Mouse (Mus musculus) cerebellum, postnatal 36 days (tissue): ENCODE results near the gene St5.

Experiments used
- DNase-seq, 2 experiments: peaks; one replicate each; pipeline ENCODE4 v3.0.0; 2021 to 2022; ENCODE audit warnings: mixed read lengths in 2 of 2

Gene St5

GRCm38 (mm10) chr7:109562676-109563075 lies 140.7 kb downstream of the St5 start:
- no peak for DNase-seq

- no peak for DNase-seq
These were observed 141.2 kb downstream of the St5 start for GRCm38 (mm10) chr7:109562154-109562599.

GRCm38 (mm10) chr7:109561466-109562153 lies 141.8 kb downstream of the St5 start:
- no peak for DNase-seq

GRCm38 (mm10) chr7:109559536-109559935 lies 143.9 kb downstream of the St5 start:
- DNase-seq: peak; percentile 40 to 42

GRCm38 (mm10) chr7:109546726-109547125 lies 156.7 kb downstream of the St5 start:
- DNase-seq: no peak

GRCm38 (mm10) chr7:109546186-109546585 lies 157.2 kb downstream of the St5 start:
- DNase-seq: no peak

GRCm38 (mm10) chr7:109545255-109545993 lies 158.0 kb downstream of the St5 start:
- no peak for DNase-seq

GRCm38 (mm10) chr7:109544792-109545191 lies 158.6 kb downstream of the St5 start:
- DNase-seq: no peak

GRCm38 (mm10) chr7:109542364-109542628 lies 161.1 kb downstream of the St5 start:
- no peak for DNase-seq

- DNase-seq: no peak
These were observed 161.6 kb downstream of the St5 start for GRCm38 (mm10) chr7:109541609-109542363.

- DNase-seq: no peak
These were observed 162.5 kb downstream of the St5 start for GRCm38 (mm10) chr7:109540902-109541301.

- peak; percentile 65 to 74 for DNase-seq
These were observed 166.9 kb downstream of the St5 start for GRCm38 (mm10) chr7:109536451-109536946.

GRCm38 (mm10) chr7:109534921-109535320 lies 168.5 kb downstream of the St5 start:
- peak in 1 of 2 experiments; percentile 40 for DNase-seq

GRCm38 (mm10) chr7:109533888-109534287 lies 169.5 kb downstream of the St5 start:
- no peak for DNase-seq

GRCm38 (mm10) chr7:109533129-109533528 lies 170.3 kb downstream of the St5 start:
- DNase-seq: no peak

- no peak for DNase-seq
These were observed 170.7 kb downstream of the St5 start for GRCm38 (mm10) chr7:109532691-109533090.

GRCm38 (mm10) chr7:109531501-109531900 lies 171.9 kb downstream of the St5 start:
- no peak for DNase-seq

GRCm38 (mm10) chr7:109529741-109530140 lies 173.7 kb downstream of the St5 start:
- no peak for DNase-seq

GRCm38 (mm10) chr7:109528356-109528755 lies 175.0 kb downstream of the St5 start:
- peak; percentile 56 to 64 for DNase-seq

GRCm38 (mm10) chr7:109527536-109527935 lies 175.9 kb downstream of the St5 start:
- DNase-seq: no peak

GRCm38 (mm10) chr7:109525740-109526663 lies 177.4 kb downstream of the St5 start:
- no peak for DNase-seq

- no peak for DNase-seq
These were observed 178.6 kb downstream of the St5 start for GRCm38 (mm10) chr7:109524763-109525162.

GRCm38 (mm10) chr7:109524442-109524744 lies 179.0 kb downstream of the St5 start:
- DNase-seq: no peak
